Mouse (Mus musculus): ENCODE measurements around the gene Zbtb16.

Zbtb16 gene

DNA sequence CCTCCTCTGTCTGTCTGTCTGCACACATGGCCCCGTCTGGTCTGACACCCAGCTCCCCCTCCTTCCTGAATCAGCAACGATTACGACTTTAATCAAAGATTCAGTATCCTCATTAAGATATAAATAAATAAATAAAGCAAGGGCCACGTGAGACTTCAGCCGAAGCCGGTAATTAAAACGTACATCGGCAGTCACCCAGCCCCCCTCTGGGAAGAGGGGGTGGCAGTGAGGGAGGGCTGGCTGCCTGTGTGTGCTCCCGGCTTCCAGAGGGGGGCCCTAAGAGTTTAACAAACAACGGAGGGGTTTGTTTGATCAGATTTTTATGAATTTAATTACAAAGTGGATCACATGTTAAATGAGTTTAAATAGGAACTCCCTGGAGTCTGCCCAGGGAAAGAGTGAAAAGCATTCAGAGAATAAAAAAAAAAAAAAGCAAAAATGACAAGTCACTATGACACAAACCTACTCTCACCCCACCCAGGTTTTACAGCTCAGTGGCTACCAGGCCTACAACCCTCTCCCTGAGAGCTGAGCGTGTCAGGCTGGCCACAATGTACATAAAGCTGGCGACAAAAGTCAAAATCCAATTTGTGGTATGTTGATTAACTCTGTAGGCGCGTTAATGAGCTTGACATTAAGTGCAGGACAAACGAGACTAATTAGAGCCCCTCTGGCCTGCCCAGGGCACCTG is 173.5 kb downstream of the Zbtb16 start:
- no peak for DNase-seq

DNA sequence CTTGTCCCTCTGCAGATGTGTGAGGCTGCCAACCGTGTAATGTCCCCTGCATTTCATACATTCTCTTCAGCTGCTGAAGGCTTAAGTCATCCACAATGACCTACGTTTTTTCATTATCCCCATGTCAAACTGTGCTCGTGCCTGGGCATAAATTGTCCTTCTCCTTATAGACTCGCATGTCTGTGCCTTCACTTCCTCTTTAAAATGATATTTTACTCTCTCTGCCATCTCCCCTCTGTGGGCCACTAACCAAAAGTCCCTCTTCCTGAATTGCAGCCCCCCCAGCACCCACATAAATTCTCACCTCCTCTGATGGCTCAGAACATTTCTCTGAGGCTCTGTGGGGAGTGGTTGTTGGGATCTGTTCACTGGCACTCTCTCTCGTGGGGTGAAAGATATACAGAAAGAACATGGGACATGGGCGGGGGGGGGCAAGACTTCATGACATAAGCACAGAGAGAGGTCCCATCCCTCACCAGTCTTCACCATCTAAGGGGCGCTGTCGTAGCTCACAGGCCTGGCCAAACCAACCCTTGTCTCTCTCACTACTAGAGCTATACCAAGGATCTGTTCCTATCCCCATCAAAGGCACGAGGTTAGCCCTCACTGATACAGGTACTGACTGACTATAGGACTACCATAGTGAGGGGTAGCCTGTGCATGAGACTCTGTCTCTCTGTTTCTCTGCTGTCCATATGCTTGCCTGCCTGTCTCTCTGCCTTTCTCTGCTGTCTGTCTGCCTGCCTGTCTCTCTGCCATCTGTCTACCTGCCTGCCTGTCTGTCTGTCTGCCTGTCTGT is 174.6 kb downstream of the Zbtb16 start:
- no peak for DNase-seq

DNA sequence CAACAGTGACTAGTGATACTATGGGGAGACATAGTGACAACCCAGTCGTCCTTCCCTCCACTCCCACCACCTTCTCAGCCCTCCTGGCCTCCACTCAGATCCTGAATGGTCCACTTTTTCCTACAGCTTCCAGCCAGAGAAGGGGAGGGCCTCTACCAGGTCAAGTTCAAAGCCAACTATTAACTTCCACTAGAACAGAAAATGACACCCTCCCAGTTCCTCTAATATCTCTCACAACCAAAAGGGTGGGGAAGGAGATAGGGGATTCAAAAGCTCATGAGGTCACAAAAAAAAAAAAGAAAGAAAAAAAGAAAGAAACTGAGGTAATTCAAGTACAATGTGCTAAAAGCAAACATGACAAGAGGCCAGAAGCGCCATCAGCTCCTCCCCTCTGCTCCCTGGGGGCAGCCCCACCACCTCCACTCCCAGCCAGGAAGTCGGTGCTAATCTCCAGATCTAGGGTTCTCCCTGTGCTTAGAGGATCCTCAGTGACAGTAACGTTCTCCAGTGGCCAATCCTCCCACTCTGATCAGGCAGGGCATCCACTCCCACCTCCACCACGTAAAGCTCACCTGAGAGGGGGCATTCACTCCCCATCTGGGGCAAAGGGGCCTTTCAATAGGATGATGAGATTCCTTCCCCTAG is 180.4 kb downstream of the Zbtb16 start:
- no peak for DNase-seq

DNA sequence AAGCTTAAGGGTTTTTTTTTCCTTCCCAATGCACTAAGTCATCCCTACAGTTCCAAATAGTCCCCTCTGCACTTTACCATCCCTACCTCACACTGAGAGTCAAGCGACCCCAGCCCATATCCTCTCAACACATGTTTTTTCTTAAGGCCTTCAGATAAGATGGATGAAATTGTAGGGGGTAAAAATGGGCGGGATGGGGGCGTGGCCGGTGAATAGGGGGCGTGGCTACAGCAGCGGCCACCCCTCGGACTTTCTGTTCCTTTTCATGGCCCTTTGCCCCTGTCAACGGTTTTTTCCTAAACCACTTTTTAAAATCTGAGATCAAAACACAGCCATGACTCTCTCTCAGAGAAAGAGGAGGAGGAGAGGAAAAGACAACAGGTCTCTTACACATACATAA is 181.3 kb downstream of the Zbtb16 start:
- no peak for DNase-seq

DNA sequence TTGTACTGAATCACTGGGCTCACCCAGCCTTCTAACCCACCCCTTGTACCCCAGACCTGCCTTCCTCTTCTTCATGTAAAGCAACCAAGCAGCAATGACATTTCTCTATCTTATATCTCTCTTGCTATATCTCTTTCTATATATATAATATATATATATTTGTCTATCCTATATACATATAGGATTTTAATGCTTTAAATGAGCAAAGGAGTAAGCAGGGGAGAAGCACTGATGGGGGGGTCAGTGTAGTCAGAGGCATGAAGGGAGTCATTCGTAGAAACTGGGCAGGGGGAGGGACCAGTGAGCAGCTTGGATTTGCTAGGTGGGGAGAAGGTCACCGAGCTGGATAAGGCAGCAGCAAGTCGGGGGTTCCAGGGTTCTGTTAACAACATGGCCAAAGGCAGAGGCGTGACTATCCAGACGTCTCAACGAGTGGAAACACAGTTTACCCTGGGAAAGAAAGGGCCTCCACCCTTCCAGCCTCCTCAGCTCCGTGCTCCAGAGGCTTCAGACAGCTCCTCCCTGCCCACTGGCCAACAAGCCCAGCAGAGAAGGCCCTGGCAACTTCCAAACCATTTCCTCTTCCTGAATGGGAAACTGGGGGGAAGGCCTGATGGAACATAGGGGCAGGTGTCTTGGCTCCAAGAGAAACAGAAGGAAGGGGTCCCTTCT is 182.5 kb downstream of the Zbtb16 start:
- no peak for DNase-seq

DNA sequence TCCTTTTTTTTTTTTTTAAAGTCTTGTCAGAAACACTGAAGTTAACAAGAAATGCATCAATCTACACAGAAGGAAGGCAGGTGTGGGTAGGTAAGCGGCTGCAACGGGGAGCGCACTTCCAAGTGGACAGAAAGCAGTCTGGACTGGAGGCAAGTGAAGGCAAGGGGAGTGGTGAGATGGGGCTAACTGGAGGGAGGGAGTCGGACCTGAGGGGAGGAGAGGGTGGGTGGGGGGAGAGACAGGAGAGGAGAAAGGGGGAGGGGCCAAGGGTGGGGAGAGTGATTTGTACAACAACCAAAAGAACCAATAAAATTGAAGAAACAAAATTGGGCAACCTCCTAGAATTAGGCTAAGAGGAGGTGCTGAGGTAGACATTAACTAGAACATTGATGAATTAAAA is 184.0 kb downstream of the Zbtb16 start:
- no peak for DNase-seq

DNA sequence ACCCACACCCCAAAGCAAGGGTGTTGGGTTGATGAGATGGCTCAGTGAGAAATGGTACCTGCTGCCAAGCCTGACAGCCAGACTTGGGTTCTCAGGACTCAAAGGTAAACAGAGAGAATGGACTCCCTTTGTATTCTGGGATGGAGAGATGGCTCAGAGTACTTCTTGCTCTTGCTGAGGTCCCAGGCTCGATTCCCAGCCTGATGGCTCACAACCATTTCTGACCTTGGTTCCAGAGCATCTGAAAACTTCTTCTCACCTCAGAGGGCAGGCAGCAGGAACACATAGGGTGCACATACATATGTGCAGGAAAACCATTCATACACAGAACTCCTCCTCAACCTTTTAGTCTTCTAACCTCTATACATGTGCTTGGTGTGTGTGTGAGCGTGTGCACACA is 185.2 kb downstream of the Zbtb16 start:
- no peak for DNase-seq

DNA sequence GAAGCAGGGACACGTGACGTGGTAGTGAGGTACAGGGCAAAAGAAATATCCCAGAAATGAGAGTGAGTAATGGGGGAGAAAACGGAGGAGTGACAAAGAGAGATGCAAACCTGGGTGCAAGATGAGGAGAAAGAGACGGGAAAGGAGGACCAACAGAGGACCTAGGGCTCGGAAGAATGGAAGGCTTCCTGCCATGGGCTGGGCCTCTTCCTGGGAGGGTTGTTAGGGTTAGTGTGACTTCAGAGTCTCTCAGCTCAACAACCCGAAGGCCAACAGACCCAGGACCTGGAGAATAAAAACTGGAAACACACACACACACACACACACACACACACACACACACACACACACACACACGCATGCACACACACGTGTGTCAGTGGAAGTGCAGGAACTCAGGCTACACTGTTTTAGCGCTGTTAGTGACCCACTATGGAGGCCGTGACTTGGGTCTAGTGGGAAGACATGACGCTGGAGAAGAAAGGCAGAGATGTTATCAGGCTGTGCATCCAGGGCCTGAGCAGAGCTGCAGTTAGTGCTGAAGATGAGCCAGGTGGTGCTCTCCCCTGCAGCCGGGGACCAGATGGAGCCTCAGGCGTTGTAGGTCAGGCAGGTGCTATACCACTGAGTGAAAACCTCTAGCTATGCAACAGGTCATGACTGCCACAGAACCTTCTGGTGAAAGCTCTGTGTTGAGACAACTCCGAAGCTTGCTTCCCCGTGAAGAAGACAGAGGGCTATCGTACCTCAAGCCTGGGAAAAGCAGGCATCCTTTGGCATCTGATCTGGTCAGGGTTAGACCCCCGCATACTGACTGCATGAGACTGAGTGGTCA is 186.0 kb downstream of the Zbtb16 start:
- peak; percentile 44 to 56 for DNase-seq

DNA sequence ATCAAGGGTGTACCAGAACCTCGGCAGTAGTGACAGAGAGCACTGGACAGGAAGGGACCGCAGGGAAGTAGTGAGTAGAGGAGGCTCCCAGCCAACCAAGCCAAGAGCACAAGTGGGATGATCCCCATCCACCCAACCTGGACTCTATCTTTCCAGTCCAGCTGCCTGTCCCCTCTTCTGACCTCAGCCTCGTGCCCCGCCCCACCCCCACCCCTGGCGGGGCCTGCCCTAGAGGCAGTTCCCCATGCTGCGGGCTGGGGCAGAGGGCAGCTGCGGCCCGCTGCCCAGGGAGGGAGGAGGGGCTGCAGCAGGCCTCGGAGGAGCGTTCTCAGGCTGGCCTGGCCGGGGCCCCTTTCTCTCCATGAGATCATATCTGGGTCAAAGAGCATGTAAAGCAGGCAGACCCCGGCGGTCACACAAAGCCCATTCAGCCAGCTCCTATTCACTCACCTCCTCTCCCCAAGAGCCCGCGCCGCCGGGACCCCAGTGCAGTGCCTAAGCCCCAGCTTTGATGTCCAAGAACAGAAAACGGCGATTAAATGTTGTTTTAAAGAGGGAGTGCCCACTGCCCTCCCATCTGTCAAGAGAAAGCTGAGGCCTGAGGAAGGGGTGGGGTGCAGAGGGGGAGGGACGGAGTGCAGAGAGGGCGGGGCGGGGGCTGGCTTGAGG is 186.8 kb downstream of the Zbtb16 start:
- peak in 1 of 2 experiments; percentile 9 for DNase-seq

DNA sequence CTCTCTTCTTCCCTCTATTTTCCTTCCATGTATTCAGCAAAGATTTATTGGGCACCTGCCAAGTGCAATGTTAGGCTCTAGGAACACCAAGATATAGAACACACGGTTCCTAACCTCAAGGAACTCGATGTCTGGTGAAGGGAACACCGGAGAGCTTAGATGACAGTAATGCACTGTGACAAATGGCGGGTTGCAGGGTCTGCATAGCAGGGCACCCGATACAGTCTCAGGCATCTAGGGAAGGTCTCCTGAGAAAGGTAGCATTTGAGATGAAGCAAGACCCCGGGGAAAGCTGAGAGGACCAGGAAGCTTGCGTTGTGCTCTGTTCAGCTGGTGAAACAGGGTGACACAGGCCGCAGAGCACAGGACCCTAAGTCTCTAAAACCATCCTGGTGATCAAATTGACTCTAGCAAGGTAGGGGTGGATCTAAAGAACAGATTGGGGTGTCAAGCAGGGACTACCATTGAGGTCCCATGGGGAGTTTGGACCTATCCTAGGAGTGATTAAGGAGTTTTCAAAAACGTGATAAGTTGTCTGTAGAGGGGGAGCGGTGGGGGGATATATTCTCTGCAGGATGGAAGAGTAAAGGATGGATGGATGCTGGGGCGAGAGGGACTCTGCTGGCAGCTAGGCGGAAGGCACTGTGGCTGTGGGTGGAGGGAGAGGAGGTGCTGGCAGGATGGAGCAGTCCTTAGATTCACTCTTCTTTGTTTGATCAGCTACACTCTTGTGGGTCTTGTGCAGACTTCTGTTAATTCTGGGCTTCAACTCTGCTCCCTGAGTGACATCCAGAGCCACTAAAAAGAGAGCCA is 187.5 kb downstream of the Zbtb16 start:
- DNase-seq, result no peak

DNA sequence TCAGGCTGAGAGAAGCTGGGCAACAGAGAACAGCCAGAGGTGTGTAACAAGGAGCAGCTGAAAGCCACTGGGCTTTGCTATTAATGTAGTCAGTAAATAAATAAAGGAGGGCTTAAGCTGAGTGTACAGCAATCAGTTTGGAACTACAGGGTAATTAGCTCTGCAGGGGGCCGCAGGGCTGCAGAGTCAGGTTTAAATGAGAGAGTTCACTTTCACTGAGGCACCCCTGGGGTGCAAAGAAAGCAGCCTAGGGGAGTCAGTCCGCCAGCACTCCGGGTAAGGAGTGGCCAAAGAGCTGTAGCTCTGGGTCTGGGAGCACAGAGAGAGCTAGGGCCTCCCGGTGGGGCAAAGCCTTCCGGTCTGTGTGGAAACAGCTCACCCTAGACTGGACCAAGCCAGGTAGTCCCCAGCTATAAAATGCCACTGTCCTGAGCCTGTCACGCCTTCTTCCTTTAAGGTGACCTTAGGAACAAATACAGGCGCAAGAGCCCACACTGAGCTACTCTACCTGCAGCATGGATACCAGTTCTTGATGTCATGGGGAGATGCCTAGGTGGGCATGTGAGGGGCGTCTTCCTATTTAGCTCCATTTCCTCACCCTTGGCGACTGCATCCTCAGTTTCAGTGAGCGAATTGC is 188.3 kb downstream of the Zbtb16 start:
- DNase-seq, result no peak

DNA sequence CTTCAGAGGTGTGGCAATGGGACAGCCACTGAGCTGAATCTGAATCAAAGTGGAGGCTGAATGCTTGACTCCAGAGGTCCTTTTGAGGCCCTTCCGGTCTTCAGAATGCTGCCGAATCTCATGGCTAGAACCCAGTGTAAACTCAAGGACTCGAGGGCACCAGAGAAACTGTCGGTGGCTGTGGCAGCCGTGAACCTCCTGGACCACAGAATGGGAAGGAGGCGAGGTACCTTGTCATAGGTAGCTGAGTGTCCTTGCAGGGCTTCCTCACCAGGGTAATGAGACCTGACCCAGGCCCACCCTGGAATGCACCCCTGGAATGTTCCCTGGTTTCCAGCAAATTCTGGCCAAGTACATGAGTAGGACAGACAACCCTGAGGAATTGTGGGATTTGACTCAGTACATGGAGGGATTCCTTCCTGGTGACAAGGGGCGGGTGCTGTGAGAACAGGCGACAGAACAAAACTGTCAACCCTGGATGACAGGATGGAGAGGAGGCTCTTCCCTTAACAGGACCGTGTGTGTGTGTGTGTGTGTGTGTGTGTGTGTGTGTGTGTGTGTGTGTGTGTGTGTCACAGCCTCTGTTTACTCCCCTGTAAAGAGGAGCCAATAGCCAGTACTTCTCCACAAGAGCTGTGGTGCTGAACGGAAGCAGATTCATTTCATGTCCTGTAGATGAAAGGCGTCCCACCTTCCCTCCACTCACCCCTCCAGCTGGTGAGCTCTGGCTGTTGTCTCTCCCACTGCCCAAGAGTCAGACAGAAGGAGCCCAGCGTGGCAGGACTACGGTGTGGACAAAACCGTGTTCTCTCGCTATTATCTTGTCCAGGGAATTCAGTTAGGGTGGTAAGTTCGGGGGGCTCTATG is 189.0 kb downstream of the Zbtb16 start:
- no peak for DNase-seq

DNA sequence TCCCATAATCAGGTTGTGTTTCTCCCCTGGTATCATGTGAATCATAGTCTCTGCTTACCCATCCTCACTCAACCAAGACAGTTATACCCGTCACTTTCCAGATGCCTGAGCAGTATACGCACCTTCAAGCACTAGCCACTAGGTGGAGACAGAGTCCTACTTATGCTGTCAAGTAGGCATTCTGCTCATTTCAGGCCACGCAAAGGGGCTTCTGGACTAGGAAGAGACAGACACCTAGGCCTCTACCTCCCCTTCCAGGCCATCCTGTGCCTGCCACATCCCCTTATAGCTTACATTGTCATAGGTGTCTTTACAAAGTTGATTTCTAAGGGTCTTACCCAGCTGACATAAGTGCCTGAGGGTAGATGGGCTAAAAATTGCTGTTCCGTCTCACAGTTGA is 189.8 kb downstream of the Zbtb16 start:
- peak; percentile 58 to 76 for DNase-seq

DNA sequence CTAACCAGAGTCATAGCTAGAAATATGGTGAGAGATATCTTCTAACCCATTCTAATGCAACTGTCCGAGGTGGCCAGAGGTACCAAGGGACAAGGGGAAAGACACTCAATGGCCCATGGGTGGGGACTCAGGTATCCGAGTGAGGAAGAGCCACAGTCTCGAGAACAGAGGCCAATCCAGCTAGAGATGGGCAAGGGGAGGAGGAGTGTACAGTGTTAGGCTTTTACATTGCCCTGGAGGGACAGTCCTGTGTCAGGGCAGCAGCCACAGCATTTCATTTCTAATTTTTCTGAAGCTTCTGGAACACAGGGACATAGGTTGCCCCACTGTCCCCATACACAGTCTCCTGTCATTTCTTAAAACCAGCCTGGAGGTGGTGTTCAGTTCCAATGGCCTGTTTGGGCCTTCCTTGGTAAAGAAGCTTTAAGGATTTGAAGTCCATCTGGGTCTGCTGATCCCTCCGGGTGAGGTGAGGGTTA is 190.3 kb downstream of the Zbtb16 start:
- DNase-seq, result no peak

DNA sequence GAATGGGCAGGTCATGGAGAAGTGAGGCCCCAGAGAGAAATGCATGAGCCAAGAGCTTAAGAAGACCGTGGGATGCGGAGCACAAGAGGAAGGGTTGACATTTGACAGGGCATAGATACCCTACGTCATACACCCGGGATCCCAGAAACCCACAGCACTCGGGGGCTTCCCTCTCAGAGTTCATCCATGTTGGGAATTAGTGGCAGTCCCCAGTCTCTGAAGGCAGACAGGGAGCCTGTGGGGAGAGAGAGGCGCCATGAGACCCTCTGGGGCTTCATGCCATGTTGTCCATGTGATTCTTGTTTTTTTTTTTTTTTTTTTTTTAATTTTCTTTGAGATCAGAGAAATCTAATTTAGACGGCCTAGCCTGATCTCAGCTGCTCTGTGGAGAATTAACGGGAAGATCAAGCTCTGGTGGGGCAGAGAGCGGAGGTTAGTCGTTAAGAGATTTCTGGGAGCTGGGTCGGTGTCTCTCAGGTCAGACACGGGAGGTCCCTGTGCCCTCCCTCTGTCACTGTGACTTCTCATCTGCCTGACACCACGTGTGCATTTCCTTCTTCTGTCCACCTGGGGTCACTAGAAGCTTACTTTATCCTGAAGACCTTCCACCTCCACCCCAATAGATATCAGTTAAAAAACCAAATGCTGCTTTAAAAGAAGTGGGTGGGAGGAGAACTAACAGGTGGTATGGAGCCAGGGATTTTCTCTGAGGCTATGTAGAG is 190.9 kb downstream of the Zbtb16 start:
- peak; percentile 31 to 56 for DNase-seq

DNA sequence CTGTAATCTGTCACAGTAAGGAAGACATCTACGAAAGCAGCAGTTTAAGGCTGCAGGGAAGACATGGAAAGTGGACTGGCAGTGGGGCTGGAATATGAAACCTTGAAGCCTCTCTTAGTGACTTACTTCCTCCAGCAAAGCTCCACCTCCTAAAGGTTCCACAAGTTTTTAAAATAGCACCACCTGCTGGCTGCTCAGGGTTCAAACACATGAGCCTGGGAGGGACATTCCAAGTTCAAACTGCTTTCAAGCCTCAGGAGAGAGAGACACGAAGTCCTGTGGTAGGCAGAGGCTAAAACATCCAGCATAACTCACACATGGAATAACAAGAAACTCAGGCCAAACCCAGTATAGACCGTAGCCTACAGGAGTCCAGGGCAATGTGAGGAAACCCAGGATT is 191.6 kb downstream of the Zbtb16 start:
- no peak for DNase-seq

DNA sequence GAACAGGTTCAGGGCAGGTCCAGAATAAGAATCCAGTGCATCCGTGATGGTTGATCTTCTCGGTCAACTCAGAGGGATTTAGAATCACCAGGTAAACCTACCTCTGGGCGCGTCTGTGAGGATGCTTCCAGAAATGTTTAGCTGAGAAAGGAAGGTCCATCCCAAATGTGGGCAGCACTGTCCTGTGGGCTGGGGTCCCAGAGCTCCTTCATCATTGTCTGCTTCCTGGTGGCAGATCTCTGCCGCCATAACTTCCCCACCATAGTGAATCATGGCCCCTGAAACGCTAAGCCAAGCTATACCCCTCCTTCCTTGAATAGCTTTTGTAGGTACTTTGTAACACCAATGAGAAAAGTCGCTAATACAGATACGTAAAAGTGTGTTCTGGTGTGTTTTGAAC is 194.4 kb downstream of the Zbtb16 start:
- DNase-seq, result no peak

DNA sequence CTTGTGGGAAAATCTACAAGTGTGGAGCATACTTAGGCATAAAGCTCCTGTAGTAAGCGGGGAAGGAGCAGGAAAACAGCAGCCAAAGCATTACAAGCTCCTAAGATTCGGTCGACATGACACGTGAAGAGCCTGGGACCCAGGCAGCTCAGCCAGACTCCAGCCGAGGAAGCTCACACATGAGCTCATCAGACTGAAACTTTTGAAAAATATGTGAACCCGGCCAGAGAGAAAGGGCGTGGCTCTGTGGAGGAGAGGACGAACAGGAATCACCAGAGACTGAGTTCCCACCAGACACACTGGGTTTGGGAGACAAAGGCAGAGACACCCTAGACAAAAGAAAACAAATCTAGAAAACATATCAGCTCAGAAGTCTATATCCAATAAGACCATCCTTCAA is 195.1 kb downstream of the Zbtb16 start:
- DNase-seq, result no peak

Measured in cerebellum, postnatal 36 days (tissue).